Mouse (Mus musculus) central nervous system, embryonic 11.5 days (tissue): ENCODE measurements around the gene Olfr1419. TPM values are rescaled to one million over a fixed set of nuclear protein-coding genes. Genes with fewer than 3 reads are reported as not detected.

Experiments
- polyA plus RNA-seq: library from polyadenylated mRNA; depleted of rRNA; stranded (reverse); fragments of >200 nt; gene quantifications from 2 replicates; pipeline ENCODE4 v1.2.3, GENCODE M21; 2012; rRNA removed

Olfr1419 gene
- not detected in 2 replicates for polyA plus RNA-seq

GRCm38 (mm10) chr19:11875006-11875405 lies at the start of gene Olfr1419:
Gene Olfr1419, minus strand, starts transcription at chr19:11875106.

GRCm38 (mm10) chr19:11912037-11912532 lies 37.2 kb upstream of the Olfr1419 start, which contains the start of gene Patl1:
Gene Patl1, plus strand, starts transcription at chr19:11912399.

GRCm38 (mm10) chr19:11886265-11886664 lies 11.4 kb upstream of the Olfr1419 start, which contains the start of gene Olfr1420:
Gene Olfr1420, plus strand, starts transcription at chr19:11886565.

GRCm38 (mm10) chr19:11860966-11861365 lies 13.9 kb downstream of the Olfr1419 start, which contains the start of gene Olfr1418:
Gene Olfr1418, minus strand, starts transcription at chr19:11861066.

GRCm38 (mm10) chr19:11839119-11839518 lies 35.8 kb downstream of the Olfr1419 start, which contains the start of gene Olfr1417:
Gene Olfr1417, minus strand, starts transcription at chr19:11839219.

GRCm38 (mm10) chr19:11819143-11819700 lies 55.7 kb downstream of the Olfr1419 start, which contains the start of gene Stx3:
Gene Stx3, minus strand, starts transcription at chr19:11819403.

Other genes with a start within 250 kb of the Olfr1419 start
- gene Ms4a3, start 234.3 kb downstream of the Olfr1419 start, polyA plus RNA-seq = 0.25 and 0.50 TPM in 2 replicates
- gene Oosp2, start 214.5 kb downstream of the Olfr1419 start, polyA plus RNA-seq = not detected in 2 replicates
- gene Oosp1, start 184.0 kb downstream of the Olfr1419 start, polyA plus RNA-seq = not detected in 2 replicates
- not detected in 2 replicates for gene Oosp3, start 178.1 kb downstream of the Olfr1419 start, polyA plus RNA-seq
- gene Gif, start 127.6 kb downstream of the Olfr1419 start, polyA plus RNA-seq = not detected in 2 replicates
- gene Mrpl16, start 104.7 kb downstream of the Olfr1419 start, polyA plus RNA-seq = 36.8 and 39.9 TPM in 2 replicates
- 11.3 and 13.5 TPM in 2 replicates for gene Stx3, start 55.7 kb downstream of the Olfr1419 start, polyA plus RNA-seq
- not detected in 2 replicates for gene Olfr1417, start 35.9 kb downstream of the Olfr1419 start, polyA plus RNA-seq
- gene Olfr1418, start 14.0 kb downstream of the Olfr1419 start, polyA plus RNA-seq = not detected in 2 replicates
- gene Olfr1420, start 11.5 kb upstream of the Olfr1419 start, polyA plus RNA-seq = not detected in 2 replicates
- gene Patl1, start 37.3 kb upstream of the Olfr1419 start, polyA plus RNA-seq = 27.2 and 36.1 TPM in 2 replicates
- 32.7 and 32.9 TPM in 2 replicates for gene Osbp, start 90.8 kb upstream of the Olfr1419 start, polyA plus RNA-seq
- gene Olfr1423, start 166.2 kb upstream of the Olfr1419 start, polyA plus RNA-seq = 0.01 TPM in 1 of 2 replicates, not detected in the other
- gene Olfr1424, start 187.6 kb upstream of the Olfr1419 start, polyA plus RNA-seq = not detected in 2 replicates
- gene Olfr1425, start 202.6 kb upstream of the Olfr1419 start, polyA plus RNA-seq = not detected in 2 replicates
- not detected in 2 replicates for gene Olfr1426, start 216.9 kb upstream of the Olfr1419 start, polyA plus RNA-seq
- gene Olfr1427, start 228.2 kb upstream of the Olfr1419 start, polyA plus RNA-seq = not detected in 2 replicates
- gene Olfr1428, start 240.8 kb upstream of the Olfr1419 start, polyA plus RNA-seq = not detected in 2 replicates
- gene Olfr76, start 248.1 kb upstream of the Olfr1419 start, polyA plus RNA-seq = not detected in 2 replicates